Mouse (Mus musculus): ENCODE results near the gene Gas7.

- TF ChIP-seq CTCF (IDR thresholded peaks at IDR 0.05; ENCODE audit: low read depth) (no peak), EP300 (IDR thresholded peaks at IDR 0.05; ENCODE audit: low read depth) (no peak)
Measured at GRCm38 (mm10) chr11:67651731-67652130, 196.5 kb downstream of the Gas7 start.
